ENCODE assay signal across 9 mouse cellular contexts in the genomic region with DNA sequence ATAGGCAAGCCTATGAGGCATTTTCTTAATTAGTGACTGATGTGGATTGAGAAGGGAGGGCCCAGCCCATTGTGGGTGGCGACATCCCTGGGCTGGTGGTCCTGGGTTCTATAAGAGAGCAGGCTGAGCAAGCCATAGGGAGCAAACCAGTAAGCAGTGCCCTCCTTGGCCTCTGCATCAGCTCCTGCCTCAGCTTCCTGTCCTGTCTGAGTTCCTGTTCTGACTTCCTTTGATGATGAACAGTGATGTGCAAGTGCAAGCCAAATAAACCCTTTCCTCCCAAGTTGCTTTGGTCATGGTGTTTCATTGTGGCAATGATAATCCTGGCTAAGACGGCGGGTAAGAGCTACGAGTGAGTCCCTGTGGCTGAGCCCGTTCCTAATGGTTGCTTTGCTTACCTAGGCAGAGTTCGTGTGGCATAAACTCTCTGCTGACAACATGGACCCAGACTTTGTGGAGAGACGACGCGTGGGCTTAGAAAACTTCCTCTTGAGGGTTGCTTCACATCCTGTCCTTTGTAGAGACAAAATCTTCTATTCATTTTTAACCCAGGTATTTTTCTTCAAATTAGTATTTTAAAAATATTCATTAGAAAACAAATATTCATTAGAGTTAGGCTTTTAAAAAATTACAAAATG.
"Had no signal": no experiment of that assay in that cellular context is flagged by ENCODE, and none has a peak within 500 bp of the region (broad histone marks: within the 10 kb centered on the region; RNA-seq: fewer than 3 reads in every experiment).

No protein-coding gene starts in this region.

- H3K27ac ChIP-seq: limb, embryonic 12.5 days; liver, embryonic 13.5 days; lung, embryonic 15.5 days; midbrain, embryonic 10.5 days had no signal

- H3K4me1 ChIP-seq: limb, embryonic 12.5 days; liver, embryonic 13.5 days; lung, embryonic 15.5 days; midbrain, embryonic 10.5 days had no signal

- H3K4me3 ChIP-seq: limb, embryonic 12.5 days; liver, embryonic 13.5 days; lung, embryonic 15.5 days; midbrain, embryonic 10.5 days had no signal

- DNase-seq: kidney, adult 18-20 months; kidney, postnatal 10 days; liver; liver, embryonic 13.5 days; liver, postnatal 0 days; right cerebral cortex, postnatal 25 days had no signal
